Mouse (Mus musculus): ENCODE measurements around the gene H2-Q7. TPM values are rescaled to one million over a fixed set of nuclear protein-coding genes. Genes with fewer than 3 reads are reported as not detected.
A peak's percentile ranks its signal among the peaks of the same experiment; 100 is the strongest.

H2-Q7 gene
- polyA plus RNA-seq, 1 experiment: 3.6 TPM

DNA sequence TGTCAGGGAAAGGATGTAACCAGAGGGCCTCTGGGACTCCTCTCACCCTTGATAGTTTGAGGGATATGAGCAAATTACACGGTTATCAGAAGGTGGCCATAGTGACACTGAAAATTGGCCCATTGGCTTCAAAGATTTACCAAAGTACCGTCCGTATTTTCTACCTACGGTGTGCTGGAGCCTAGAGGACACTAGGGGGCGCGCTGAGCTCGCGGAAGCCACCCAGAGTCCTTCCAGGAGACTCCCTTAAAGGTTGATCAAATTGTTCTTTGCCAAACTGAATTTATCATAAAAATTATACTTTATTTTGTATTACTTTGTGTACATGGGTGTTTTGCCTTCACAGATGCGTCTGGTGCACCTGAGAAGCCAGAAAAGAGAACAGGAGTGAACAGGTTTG, 45.1 kb downstream of the H2-Q7 start:
- no peak for TF ChIP-seq POLR2A (IDR thresholded peaks at IDR 0.05; ENCODE audit: borderline replicate concordance, extremely low read depth, insufficient read depth, insufficient read length, poor library complexity, severe bottlenecking)
- peak; percentile 94 for TF ChIP-seq CTCF (IDR thresholded peaks at IDR 0.05; ENCODE audit: borderline replicate concordance, extremely low read depth, insufficient read depth, insufficient read length)
- DNase-seq (ENCODE audit: low read depth): peak; percentile 73

DNA sequence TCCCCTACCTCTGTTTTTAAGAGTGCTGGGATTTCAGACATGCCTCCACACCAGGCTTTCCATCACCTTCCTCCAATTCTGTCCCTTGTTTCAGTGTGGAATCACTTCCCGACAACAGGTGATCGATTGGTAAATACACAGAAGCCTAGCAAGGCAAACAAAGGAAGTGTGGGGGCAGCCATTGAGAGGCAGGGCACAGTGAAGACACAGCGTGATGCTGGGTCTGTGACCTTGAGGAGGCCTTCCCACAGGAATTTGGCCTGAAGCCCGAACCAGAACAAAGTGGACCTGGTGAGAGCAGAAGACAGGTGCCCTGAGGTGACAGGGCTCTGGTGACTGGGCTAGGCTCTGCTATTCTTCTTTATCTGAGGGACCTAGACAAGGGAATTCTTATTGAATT, 46.7 kb downstream of the H2-Q7 start:
- no peak for DNase-seq (ENCODE audit: low read depth)
- TF ChIP-seq CTCF (IDR thresholded peaks at IDR 0.05; ENCODE audit: borderline replicate concordance, extremely low read depth, insufficient read depth, insufficient read length): no peak
- no peak for TF ChIP-seq POLR2A (IDR thresholded peaks at IDR 0.05; ENCODE audit: borderline replicate concordance, extremely low read depth, insufficient read depth, insufficient read length, poor library complexity, severe bottlenecking)

DNA sequence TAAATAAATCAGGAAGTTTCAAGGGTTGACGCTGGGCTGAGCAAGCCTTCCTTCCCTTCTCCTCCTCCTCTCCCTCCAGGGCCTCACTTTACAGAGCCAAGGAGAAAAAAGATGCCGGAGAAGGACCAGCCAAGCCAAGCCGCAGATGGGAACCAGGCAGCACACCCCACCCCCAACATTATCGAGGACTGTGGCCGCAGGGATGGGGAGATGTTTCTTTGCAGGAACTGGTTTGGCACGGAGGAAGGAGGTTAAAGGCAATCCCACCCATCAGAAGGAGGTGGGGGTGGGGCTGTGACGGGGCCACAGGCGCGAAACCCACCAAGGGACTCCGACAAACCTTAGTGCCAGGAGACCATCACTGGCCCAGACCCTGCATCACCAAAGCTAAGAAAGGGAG, 47.8 kb downstream of the H2-Q7 start:
- TF ChIP-seq POLR2A (IDR thresholded peaks at IDR 0.05; ENCODE audit: borderline replicate concordance, extremely low read depth, insufficient read depth, insufficient read length, poor library complexity, severe bottlenecking): no peak
- no peak for TF ChIP-seq CTCF (IDR thresholded peaks at IDR 0.05; ENCODE audit: borderline replicate concordance, extremely low read depth, insufficient read depth, insufficient read length)
- DNase-seq (ENCODE audit: low read depth): no peak

DNA sequence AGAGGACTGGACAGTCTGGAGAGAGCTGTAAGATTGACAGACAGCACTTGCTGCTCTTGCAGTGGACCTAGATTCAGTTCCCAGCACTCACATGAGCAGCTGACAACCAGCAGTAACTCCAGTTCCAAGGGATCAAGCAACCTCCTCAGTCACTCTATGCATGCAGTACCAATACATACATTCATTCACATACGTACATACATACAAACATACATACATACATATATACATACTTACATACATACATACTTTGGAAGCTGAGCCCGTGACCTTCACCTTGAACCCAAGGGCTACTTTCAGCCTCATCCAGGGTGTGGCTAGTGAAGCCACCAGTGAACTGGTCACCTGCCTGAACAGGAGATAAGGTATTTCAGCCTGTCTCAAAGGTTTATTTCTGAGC, 49.1 kb downstream of the H2-Q7 start:
- TF ChIP-seq CTCF (IDR thresholded peaks at IDR 0.05; ENCODE audit: borderline replicate concordance, extremely low read depth, insufficient read depth, insufficient read length): no peak
- TF ChIP-seq POLR2A (IDR thresholded peaks at IDR 0.05; ENCODE audit: borderline replicate concordance, extremely low read depth, insufficient read depth, insufficient read length, poor library complexity, severe bottlenecking): no peak
- DNase-seq (ENCODE audit: low read depth): no peak

DNA sequence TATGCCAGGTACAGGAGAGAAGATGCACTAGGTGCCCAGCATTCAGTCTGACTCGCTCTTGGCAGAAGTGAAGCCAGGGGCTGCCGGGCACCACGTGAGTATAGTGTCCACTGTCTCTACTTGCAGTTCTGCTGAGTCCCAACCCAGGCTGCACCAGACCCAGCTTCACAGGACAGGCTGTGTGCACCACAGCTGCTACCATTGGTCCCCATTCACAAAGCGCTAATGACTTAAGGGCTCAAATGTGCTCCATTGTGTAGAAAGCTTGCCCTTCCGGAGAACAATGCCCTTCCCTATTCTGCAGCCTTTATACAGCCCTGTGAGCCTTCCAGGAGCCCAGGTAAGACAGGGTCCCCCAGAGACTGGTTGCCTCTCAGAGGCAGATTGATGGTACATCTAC, 51.4 kb downstream of the H2-Q7 start:
- no peak for DNase-seq (ENCODE audit: low read depth)
- TF ChIP-seq POLR2A (IDR thresholded peaks at IDR 0.05; ENCODE audit: borderline replicate concordance, extremely low read depth, insufficient read depth, insufficient read length, poor library complexity, severe bottlenecking) (no peak), CTCF (IDR thresholded peaks at IDR 0.05; ENCODE audit: borderline replicate concordance, extremely low read depth, insufficient read depth, insufficient read length) (no peak)

Other genes with a start within 250 kb of the H2-Q7 start
- 0.58 and 1.1 TPM in 2 replicates for gene Ltb, start 244.7 kb upstream of the H2-Q7 start, polyA plus RNA-seq (2012; rRNA removed)
- 0.15 and 0.21 TPM in 2 replicates for gene Tnf, start 237.1 kb upstream of the H2-Q7 start, polyA plus RNA-seq (2012; rRNA removed)
- gene Lta, start 233.8 kb upstream of the H2-Q7 start, polyA plus RNA-seq (2012; rRNA removed): 0.27 and 0.29 TPM in 2 replicates
- not detected in 2 replicates for gene Gm16181, start 218.3 kb upstream of the H2-Q7 start, polyA plus RNA-seq (2012; rRNA removed)
- 72.5 and 74.9 TPM in 2 replicates for gene Atp6v1g2, start 205.5 kb upstream of the H2-Q7 start, polyA plus RNA-seq (2012; rRNA removed)
- gene Nfkbil1, start 203.4 kb upstream of the H2-Q7 start, polyA plus RNA-seq (2012; rRNA removed): 13.4 and 17.3 TPM in 2 replicates
- gene Ddx39b, start 197.4 kb upstream of the H2-Q7 start, polyA plus RNA-seq (2012; rRNA removed): 887 and 1,110 TPM in 2 replicates
- 37.1 and 39.5 TPM in 2 replicates for gene H2-D1, start 176.4 kb upstream of the H2-Q7 start, polyA plus RNA-seq (2012; rRNA removed)
- gene H2-Q1, start 118.8 kb upstream of the H2-Q7 start, polyA plus RNA-seq (2012; rRNA removed): 0.10 TPM in 2 replicates
- gene H2-Q2, start 96.9 kb upstream of the H2-Q7 start, polyA plus RNA-seq (2012; rRNA removed): 0.97 and 1.4 TPM in 2 replicates
- gene H2-Q4, start 59.5 kb upstream of the H2-Q7 start, polyA plus RNA-seq (2012; rRNA removed): 2.9 and 3.0 TPM in 2 replicates
- 0.57 and 0.58 TPM in 2 replicates for gene H2-Q6, start 14.3 kb upstream of the H2-Q7 start, polyA plus RNA-seq (2012; rRNA removed)
- 0.11 and 0.26 TPM in 2 replicates for gene H2-Q10, start 30.9 kb downstream of the H2-Q7 start, polyA plus RNA-seq (2012; rRNA removed)
- 0.06 TPM in 1 of 2 replicates, not detected in the other for gene Pou5f1, start 66.9 kb downstream of the H2-Q7 start, polyA plus RNA-seq (2012; rRNA removed)
- 17.4 and 33.8 TPM in 2 replicates for gene Tcf19, start 77.7 kb downstream of the H2-Q7 start, polyA plus RNA-seq (2012; rRNA removed)
- gene Cchcr1, start 77.9 kb downstream of the H2-Q7 start, polyA plus RNA-seq (2012; rRNA removed): 11.5 and 18.4 TPM in 2 replicates
- gene Psors1c2, start 94.0 kb downstream of the H2-Q7 start, polyA plus RNA-seq (2012; rRNA removed): 0.98 and 1.2 TPM in 2 replicates
- gene Cdsn, start 113.0 kb downstream of the H2-Q7 start, polyA plus RNA-seq (2012; rRNA removed): 0.06 and 0.18 TPM in 2 replicates
- gene 2300002M23Rik, start 128.3 kb downstream of the H2-Q7 start, polyA plus RNA-seq (2012; rRNA removed): 0.06 TPM in 1 of 2 replicates, not detected in the other
- gene Sfta2, start 162.4 kb downstream of the H2-Q7 start, polyA plus RNA-seq (2012; rRNA removed): 0.29 TPM in 1 of 2 replicates, not detected in the other
- gene Gm9573, start 187.5 kb downstream of the H2-Q7 start, polyA plus RNA-seq (2012; rRNA removed): not detected in 2 replicates
- 0.05 and 0.11 TPM in 2 replicates for gene Mucl3, start 204.5 kb downstream of the H2-Q7 start, polyA plus RNA-seq (2012; rRNA removed)
- 36.8 and 40.6 TPM in 2 replicates for gene Vars2, start 228.4 kb downstream of the H2-Q7 start, polyA plus RNA-seq (2012; rRNA removed)
- 28.8 and 40.8 TPM in 2 replicates for gene Gtf2h4, start 234.6 kb downstream of the H2-Q7 start, polyA plus RNA-seq (2012; rRNA removed)